Mouse (Mus musculus) cerebellum, adult 2 months (tissue): ENCODE results near the gene Prkrip1. TPM values are rescaled to one million over a fixed set of nuclear protein-coding genes. Genes with fewer than 3 reads are reported as not detected.

Experiments used
- DNase-seq, 2 experiments: peaks; one replicate each; pipeline ENCODE4 v3.0.0; 2021
- H3K27ac ChIP-seq: fragments of 200-500 bp; 2 replicates; pipeline ENCODE4 v1.5.1; 2012; ENCODE audit warnings: low read length, control low read depth, inconsistent platforms; ENCODE audit not compliant: insufficient read depth
- H3K27me3 ChIP-seq: fragments of 200-500 bp; 2 replicates; pipeline ENCODE4 v1.6.1; 2012; ENCODE audit warnings: inconsistent platforms, mild to moderate bottlenecking, low read length, moderate library complexity; ENCODE audit not compliant: control insufficient read depth, insufficient read depth
- H3K4me1 ChIP-seq: fragments of 200-500 bp; 2 replicates; pipeline ENCODE4 v1.6.1; 2011; ENCODE audit warnings: low read length; ENCODE audit not compliant: control insufficient read depth, insufficient read depth
- H3K4me3 ChIP-seq: fragments of 200-500 bp; replicated peaks from 2 replicates; pipeline ENCODE3; 2011; ENCODE audit warnings: mild to moderate bottlenecking, low read depth, low read length, control low read depth; ENCODE audit not compliant: insufficient read depth
- CTCF ChIP-seq: fragments of 200-500 bp; IDR thresholded peaks from 2 replicates; pipeline ENCODE4 v1.5.1; 2011; ENCODE audit warnings: low read depth, mild to moderate bottlenecking, control low read depth, low read length, moderate library complexity, borderline replicate concordance; ENCODE audit not compliant: insufficient read depth
- POLR2A ChIP-seq: fragments of 200-500 bp; IDR thresholded peaks from 2 replicates; pipeline ENCODE4 v1.6.1; 2011; ENCODE audit warnings: low read length, control low read depth, borderline replicate concordance; ENCODE audit not compliant: insufficient read depth
- WGBS: fragments of 180-500 bp; shearing (Covaris S2); methylation state at CpG from one replicate; pipeline ENCODE4 v1.1.7; 2018; 5-methylcytosine and 5-hydroxymethylcytosine counted together
- polyA plus RNA-seq: library from polyadenylated mRNA; depleted of rRNA; stranded (reverse); fragments of >200 nt; gene quantifications from 2 replicates; pipeline ENCODE4 v1.2.3, GENCODE M21; 2012

The Prkrip1 gene
- polyA plus RNA-seq, 1 experiment = 38.0 TPM

DNA sequence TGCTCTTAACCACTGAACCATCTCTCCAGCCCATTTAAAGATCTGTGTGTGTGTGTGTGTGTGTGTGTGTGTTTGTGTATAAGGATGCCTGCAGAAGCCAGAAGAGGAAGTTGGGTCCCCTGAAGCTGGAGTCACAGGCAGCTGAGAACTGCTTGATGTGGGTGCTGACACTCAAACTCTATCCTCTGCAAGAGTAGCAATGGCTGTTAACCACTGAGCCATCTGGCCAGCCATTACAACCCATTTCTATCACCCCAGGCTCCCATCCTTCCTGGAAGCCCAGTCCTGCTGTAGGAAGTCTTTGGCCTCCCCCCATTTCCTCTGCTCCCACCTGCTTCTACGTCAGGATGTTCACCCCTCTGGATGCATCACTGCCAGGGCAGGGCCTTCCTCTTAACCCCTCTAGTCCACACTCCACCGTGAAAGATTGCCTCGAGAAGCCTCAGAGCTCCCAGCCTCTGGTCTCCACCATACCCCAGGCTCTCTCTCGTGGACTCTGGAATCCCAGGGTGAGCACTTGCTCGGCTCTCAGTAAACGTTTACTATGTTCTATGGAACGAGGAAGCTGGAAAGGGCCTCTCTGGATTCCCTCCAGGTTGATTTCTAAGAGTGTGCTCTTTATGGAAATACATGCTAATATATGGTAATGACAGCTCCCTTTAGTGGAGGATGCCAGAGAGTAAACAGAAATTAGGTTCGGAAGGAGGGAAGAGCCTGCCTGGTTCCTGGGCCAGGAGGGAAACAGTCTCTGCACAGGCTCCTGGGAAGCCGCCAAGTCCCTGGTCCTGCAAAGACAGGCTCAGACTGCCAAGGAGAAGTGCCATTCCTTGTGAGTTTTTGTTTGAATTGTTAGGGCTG is 24.9 kb downstream of the Prkrip1 start:
- no peaks in the 10 kb centered on the region for H3K27me3 ChIP-seq
- 7% methylated on average over 9 of the region's 9 CpGs for WGBS
- H3K4me1 ChIP-seq = peaks cover 10% of the 10 kb centered on the region
- no peak overlapping the region for H3K4me3 ChIP-seq
- H3K27ac ChIP-seq = no peak overlapping the region
- no peak for TF ChIP-seq POLR2A
- no peak for TF ChIP-seq CTCF
- DNase-seq = peak; percentile 71 to 73

GRCm38 (mm10) chr5:136172939-136173338 is 25.8 kb downstream of the Prkrip1 start:
- DNase-seq = no peak
- Histone ChIP-seq H3K27ac (no peak overlapping the region), H3K27me3 (no peaks in the 10 kb centered on the region), H3K4me3 (no peak overlapping the region), H3K4me1 (peaks cover 10% of the 10 kb centered on the region)
- 85% methylated on average over 9 of the region's 9 CpGs for WGBS
- TF ChIP-seq POLR2A (no peak), CTCF (no peak)

DNA sequence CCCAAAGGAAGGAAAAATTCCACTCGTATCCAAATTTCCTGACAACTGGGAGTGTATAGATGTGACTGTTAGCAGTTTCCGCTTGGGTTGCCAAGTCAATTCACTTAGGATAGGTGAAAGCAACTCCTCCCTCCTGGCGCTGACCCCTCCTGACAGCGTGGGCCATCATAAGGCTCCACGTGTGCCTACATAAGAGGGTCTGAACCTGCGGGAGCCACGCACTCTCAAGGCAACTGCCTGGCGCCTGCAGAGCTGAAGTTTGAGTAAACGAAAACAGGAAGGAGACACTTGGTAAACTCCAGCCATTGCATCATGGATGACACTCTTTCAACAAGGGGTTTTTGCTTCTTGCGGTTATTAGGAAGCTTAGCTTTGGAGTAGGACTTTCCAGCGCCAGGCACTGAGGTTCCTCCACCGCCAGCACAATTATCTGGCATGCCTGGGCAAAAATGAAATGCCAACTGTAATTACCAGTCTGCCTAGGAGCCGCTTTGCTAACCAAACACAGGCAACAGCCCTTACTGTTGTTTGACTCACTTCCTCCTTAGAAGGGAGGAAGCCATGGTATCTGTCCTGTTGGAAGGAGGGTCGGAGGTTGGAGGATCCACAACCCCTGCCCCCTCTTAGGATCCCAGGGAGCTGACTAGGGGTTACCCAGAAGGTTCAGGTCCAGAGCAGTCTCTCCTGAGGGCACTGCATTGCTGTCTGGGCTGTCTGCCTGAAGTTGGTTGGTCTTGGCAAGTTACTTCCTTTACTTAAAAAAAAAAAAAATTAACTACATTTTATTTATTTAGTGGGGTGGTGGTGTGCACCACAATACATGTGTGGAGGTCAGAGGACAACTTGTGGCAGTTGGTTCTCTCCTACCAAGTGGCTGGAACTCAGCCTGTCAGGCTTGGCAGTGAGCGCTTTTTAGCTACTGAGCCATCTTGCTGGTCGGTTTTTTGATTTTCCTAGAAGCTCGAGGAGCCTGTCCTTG is 27.1 kb downstream of the Prkrip1 start:
- WGBS = 23% methylated on average over 17 of the region's 17 CpGs
- Histone ChIP-seq H3K27me3 (no peaks in the 10 kb centered on the region), H3K4me1 (peaks cover 10% of the 10 kb centered on the region), H3K4me3 (peak overlapping the region; percentile 98), H3K27ac (no peak overlapping the region)
- no peak for TF ChIP-seq POLR2A
- no peak for TF ChIP-seq CTCF
- no peak for DNase-seq

- Histone ChIP-seq H3K27ac (peak within 1 kb of the TSS; percentile 64), H3K4me1 (peaks cover 17% of the 10 kb centered on the region), H3K27me3 (no peaks in the 10 kb centered on the region), H3K4me3 (peak within 1 kb of the TSS; percentile 98)
- 1% methylated on average over 49 of the region's 49 CpGs for WGBS
- DNase-seq = peak; percentile 86 to 87
- peak; percentile 45; the same call in 1 of the 2 replicates for TF ChIP-seq POLR2A
- TF ChIP-seq CTCF = no peak
These were observed 28.0 kb downstream of the Prkrip1 start, which contains the start of gene Orai2 for GRCm38 (mm10) chr5:136170512-136171362. Gene Orai2, minus strand, starts transcription at chr5:136170713.

DNA sequence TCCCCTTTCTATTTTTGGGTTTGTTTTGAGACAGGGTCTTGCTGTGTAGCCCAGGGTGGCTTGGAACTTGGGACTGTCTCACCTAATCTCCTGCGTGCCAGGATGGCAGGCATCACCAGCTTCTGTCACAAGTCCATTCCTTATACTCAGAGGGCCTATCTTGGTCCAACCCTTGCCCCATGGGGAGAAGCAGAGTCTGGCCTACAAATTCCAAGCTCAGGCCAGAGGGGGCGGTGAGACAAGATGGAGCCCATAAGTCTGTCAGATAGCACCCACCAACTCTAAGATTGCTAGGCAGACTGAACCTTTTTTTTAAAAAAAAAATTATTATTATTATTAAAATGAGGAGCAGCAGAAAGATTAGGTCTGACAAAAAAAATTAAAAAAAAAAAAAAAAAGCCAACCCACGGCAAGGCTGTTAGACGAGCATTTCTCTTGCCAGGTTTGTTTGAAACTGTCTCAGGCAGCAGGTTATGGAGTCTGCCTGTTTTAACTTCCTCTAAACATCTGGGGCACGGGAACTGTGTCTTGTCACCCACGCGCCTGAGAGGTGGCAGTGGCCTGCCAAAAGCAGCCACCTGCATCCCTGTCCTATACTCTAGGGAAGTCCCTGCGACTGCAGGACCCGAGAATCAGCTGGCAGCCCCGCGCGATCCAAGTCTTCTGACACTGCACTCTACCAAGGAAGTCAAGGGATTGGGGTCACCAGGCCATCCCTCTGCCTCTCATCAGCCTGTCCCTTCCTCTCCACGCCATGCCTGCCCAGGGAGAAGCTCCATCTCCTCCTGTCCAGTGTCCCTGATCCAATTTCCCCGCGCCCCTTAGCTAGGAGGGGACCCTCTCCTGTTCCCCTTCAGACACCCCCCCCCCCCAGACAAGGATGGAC is 28.9 kb downstream of the Prkrip1 start:
- Histone ChIP-seq H3K27me3 (no peaks in the 10 kb centered on the region), H3K4me1 (peaks cover 24% of the 10 kb centered on the region), H3K4me3 (peak overlapping the region; percentile 98), H3K27ac (peak overlapping the region; percentile 64; the same call in 1 of the 2 replicates)
- peak; percentile 58 to 69 for DNase-seq
- TF ChIP-seq POLR2A (no peak), CTCF (no peak)
- WGBS = 4% methylated on average over 15 of the region's 15 CpGs

DNA sequence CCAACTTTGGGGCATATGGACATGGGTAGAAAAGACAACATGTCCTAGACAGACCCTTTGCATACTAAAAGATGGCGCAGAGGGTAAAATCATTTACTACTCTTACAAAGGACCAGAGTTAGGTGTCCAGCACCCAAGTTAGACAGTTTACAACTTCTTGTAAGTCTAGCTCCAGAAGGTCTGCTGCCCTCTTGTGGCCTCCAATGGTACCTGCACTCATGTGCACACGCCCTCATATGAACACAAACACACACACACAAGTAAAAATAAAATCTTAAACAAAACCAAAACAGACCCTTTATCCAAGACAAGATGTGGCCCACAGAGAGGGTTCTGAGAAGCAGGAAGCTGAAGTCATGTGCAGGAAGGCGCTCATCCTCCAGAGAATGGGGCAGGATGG is 30.7 kb downstream of the Prkrip1 start:
- whole genome bisulfite sequencing = 97% methylated on average over 3 of the region's 3 CpGs
- no peak for TF ChIP-seq POLR2A
- TF ChIP-seq CTCF = peak; percentile 17; the same call in 1 of the 2 replicates
- Histone ChIP-seq H3K4me1 (peaks cover 30% of the 10 kb centered on the region), H3K27ac (no peak overlapping the region), H3K4me3 (no peak overlapping the region), H3K27me3 (no peaks in the 10 kb centered on the region)
- no peak for DNase-seq
